Mouse (Mus musculus) kidney, postnatal 10 days (tissue): ENCODE results near the gene Serp1.

Experiments
- DNase-seq: peaks from one replicate; pipeline ENCODE4 v3.0.0; 2021; ENCODE audit warnings: mixed read lengths

The Serp1 gene

DNA sequence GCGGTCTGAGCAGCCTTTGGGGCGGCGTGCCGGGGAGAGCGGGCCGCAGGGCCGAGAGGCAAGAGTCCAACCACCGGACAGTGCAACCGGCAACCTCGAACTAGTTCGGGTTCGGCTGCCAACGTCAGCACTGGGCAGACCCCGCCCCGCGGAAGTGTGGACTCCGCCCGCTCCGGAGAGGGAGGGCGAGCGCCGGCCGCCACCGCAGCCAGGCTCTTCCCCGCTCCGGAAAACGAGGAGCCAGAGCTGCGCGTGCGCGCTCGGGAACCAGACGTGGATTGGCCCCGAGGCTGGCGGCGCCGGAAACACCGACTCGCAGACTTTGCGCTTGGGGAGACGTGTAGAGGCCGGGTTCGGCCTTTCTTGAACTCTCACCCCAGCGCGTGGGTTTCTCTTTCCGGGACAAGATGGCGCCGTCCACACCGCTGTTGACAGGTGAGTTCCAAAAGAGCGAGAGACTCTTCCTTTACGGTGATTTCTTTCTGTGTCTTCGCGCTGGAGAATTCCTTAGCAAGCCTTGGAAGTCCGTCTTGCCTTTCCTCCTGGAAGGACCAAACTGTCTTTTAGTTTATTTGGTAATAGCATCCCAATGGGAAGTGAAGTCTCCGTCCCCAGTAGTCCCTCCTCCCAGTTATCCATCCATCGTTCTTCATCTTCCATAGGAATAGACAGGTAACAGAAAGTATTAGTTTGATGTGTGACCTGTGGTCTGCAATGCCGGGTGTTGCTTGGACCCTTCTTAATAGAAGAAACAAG, at the start of gene Serp1, which contains the start of gene Eif2a:
Serp1 (minus strand) TSS at position 241 of the 756 bp plus-strand sequence.
Eif2a (plus strand) TSS at position 170 of the 756 bp plus-strand sequence.
- peak; percentile 99 for DNase-seq

DNA sequence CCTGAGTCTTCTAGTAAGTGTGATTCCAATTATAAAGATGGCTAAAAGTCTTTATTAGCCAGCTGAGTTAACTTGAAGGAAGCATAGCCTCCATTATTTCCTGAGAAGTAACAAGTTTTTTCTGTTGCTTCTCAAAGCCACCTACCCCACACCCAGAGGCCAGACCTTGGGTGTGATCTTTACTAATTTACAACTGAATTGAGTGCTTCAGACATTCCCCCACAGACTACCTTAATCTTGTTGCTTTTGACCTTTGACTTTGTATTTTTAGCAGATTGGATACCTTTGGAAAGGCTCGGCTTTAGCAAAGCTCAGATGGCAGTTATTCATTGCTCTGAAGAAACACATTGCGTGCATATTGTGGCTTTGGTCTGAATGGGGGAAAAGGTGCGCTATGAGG, 45.1 kb upstream of the Serp1 start:
- DNase-seq, result no peak

DNA sequence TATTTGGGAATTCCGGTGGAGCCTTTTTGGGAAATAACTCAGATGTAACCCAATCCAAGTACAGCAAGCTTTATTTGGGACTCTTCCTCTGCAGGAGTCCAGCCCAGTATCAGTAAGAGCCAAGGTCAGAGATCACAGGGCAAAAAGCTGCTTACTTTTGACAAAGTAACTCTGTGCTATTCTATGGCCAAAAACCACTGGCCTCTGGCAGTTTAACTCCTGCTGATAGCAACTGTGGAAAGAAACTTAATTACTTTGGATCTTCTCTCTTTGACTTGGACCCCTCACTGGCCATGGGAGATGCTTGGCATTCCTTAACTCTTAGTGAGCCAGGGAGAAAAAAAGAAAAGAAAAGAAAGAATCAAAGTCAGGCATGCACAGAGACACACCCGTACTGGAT, 35.7 kb upstream of the Serp1 start:
- peak; percentile 36 for DNase-seq

DNA sequence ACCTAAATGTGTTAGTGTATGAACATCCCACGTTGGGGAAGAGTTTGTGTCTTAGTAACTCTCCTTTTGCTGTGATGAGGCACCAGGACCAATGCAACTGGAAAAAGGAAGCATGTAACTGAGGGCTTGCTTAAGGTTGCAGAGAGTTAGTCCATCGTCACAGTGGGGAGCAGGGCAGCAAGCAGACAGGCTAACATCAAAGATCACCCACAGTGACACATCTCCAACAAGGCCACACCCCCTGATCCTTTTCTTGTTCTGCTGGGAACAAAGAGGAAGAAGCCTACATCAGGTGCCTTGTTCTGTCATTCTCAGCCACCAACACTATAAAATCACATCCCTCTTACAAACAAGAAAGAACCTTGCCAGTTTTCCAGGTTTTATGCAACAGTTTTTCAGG, 34.2 kb upstream of the Serp1 start:
- no peak for DNase-seq

DNA sequence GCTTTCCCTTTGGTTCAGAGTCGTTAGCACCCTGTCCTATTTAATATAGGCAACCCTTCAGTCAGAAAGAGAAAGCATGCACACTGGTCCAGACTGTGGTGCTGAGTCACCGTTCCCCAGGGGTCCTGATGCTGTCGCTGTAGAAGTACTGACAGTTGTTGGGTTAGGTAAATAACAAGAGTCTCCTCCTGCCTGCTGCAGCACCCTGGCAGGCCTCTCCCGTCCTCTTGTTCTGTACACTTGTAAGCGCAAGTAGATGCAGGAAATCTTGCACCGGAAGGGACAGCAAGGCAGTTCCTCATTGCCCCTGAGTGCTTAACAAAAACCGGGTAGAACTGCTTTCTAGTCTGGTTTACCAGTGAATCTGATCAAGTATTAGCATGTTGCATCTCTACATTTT, 31.0 kb upstream of the Serp1 start:
- no peak for DNase-seq

DNA sequence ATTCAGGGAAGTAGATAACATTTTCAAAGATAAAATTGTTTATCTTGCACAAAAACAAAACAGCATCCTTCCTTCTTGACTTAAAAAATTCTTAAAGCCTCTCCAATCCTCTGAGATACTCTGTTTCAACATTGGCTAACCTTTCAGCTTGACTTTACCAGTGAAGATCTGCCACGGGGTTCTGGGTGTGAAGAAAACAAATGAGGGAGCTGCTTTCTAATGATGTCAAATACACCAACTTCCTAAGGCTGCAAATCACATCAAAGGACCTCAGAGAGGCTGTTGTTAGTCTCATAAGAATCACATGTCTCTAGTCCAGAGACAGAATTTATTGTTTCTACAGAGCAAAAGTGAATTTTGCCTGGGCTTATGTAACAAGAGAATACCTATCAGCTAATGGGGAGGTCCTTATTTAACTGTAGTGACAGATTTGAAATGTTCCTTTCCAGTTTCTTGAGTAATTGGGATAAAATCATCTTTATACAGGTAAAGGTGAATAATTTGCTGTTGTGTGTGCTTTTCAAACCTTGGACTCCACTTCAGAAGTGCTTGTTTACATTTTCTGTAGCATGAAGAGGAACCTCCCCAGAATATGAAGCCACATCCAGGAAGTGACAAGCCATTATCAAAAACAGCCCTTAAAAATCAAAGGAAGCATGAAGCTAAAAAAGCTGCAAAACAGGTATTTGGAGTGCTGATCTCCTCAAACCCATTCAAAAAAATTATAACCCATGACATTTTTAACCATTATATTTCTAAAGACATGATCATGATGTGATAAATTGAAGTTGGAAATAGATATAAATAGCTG, 26.5 kb upstream of the Serp1 start:
- DNase-seq, result no peak

DNA sequence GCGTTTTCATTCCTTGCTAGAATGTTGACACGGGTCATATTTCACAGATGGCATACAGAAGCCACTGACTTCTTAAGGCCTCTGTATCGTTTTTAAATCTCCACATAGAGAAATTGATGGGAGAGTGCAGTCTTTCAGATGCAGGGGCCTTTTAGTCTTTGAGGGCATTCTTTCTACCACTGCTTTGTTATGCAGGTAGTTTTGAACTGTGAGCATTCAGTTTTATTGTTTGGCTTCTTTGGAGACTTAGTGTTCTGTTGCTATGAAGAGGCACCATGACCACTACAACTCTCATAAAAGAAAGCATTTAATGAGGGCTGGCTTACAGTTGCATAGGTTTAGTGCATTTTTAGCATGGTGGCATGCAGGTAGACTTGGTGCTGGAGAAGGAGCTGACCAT, 10.9 kb upstream of the Serp1 start:
- DNase-seq, result no peak

DNA sequence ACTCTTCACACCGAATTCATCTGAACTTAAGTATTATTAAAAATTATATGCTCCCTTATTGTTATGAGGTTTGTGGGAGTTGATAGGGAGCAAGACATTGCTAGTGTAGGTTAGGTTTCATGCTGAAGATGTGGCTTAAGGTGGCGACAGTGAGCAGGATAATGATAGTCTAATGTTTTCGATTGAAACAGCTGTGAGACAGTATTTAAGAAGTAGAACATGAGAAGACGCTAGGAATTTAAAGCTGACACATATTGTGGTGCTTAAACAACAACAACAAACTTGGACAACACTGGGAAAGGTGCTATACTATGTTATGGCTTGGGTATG, 681 bp upstream of the Serp1 start:
- no peak for DNase-seq

DNA sequence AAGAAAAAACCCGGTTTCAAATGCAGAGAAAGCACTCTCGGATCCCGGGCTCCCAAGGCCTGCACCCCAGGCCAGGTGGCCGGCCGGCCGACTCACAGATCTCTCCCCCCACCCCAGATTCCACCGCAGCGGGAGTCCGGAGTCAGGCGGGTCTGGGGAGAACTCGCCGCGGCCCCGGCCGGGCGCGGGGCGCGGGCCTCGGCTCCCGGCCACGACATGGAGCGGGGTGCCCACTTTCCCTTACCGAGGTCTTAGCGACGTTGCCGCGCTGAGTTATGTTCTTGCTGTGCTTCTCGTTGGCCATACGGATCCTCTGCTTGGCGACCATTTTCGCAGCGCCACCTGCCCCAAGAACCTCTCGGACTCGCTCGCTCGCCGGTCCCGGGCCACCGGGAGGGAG, 526 bp downstream of the Serp1 start:
- no peak for DNase-seq

DNA sequence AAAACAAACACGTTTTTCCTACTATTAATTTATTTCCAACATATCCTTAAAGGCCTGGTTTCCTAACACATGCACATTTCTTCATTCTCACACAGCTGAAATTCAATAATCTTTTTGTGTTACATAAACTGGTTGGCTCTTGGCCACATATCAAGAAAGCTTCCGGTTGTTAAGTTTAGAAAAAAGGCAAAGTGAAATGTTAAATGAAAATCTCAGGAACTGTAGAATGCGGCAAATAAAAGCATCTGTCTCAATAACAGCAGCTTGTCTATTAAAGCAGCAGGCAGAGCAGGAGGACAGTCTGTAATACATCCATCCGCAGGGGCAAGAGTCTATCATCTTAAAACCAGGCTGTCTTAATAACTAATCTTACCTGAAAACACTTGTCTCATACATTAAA, 1.4 kb downstream of the Serp1 start:
- no peak for DNase-seq

DNA sequence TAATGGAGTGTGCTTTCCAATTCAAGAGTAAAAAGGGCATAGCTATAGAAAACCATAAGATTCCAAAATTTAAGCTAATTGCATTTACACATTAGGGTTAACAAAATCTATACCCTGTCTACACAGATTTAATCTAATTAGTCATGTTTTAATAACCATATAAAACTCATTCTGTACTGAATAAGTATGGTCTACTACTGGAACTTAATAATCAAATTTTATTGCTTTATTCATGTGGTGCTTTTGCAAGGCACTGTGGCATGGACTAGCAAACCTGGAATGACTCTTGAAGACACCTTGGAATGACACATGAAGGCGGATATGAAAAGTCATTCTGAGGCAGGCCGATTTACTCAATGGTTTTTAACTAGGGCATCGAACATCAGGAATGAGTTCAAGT, 2.3 kb downstream of the Serp1 start:
- no peak for DNase-seq

DNA sequence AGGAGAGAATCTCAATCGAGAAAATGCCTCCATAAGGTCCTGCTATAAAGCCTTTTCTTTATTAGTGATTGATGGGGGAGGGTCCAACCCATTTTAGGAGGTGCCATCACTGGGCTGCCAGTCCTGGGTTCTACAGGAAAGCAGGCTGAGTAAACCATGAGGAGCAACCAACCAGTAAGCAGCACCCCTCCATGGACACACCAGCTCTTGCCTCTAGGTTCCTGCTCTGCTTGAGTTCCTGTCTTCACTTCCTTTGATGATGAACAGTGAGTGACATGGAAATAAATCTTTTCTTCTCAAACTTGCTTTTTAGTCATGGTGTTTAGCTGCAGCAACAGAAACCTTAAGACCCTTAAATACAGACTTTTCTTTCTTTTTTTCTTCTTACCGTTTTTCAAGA, 4.3 kb downstream of the Serp1 start:
- no peak for DNase-seq

DNA sequence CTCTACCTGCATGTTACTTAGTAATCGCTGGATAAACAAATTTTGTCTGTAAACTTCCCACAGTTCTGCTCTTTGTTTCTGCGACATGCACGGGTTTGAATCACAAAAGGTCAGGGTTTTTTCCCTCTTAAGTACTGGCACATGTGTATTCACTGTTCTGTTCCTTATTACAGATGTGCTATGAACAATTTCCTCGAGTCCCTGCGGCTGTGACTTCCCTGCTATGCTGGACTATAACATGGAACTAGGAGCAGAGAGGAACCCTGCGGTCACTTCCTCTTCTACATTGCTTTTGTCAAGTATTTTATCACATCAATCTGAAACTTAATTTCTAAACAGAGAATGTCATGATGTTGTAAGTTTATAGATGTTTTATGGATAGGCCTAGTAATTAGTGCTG, 5.4 kb downstream of the Serp1 start:
- no peak for DNase-seq

DNA sequence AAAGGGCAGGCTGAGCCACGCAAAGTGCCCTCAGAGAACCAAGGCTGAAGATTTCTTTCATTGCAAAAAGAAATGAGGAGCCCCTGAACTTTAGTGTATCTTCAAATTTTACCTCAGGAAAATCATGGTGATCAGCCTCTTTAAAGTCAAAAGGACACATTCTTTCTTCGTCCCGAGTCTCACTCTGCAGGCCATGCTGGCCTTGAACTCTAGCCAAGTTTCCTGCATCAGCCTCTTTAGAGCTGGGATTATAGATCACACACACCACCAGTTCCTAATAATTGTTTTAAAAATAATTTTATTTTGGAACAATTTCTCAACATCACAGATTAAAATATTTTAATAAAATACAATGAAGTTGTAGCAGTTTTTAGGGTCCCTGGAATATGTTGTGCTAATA, 6.2 kb downstream of the Serp1 start:
- peak; percentile 8 for DNase-seq

DNA sequence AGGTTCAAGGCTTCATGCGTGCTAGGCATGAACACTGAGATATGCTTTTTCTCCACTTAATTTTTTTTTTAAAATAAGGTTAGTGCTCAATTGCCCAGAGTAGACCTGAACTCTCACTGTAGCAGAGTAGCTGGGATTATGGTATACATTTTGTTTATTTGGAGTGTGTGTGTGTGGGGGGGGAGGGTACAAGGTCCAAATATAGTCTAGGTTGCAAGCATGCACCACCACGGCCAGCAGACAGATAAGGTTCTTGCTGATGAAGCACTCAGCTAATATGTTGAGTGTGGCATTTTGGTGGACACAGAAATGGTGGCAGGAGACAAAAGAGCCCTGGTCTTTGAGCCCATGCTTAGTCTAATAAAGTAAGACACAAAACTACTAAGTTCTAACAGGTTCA, 6.7 kb downstream of the Serp1 start:
- DNase-seq, result no peak

DNA sequence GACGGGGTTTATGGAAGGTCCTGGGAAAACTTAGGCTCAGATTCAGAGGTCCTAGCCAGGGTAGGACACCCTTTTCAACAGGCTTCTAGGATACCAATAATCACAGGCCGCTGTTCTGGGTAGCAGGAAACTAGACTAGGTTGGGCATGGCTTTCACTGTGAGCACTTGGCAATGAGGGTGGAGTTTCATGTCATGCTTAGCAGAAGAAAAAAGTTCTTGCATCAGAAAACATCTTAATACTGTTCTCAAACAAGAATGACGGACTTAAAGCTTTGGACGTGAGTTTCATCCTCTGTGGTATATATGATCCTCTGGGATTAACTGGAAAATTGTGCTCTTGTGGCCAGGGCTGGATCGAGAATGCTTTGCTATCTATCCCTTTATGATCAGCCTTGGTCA, 7.9 kb downstream of the Serp1 start:
- no peak for DNase-seq

DNA sequence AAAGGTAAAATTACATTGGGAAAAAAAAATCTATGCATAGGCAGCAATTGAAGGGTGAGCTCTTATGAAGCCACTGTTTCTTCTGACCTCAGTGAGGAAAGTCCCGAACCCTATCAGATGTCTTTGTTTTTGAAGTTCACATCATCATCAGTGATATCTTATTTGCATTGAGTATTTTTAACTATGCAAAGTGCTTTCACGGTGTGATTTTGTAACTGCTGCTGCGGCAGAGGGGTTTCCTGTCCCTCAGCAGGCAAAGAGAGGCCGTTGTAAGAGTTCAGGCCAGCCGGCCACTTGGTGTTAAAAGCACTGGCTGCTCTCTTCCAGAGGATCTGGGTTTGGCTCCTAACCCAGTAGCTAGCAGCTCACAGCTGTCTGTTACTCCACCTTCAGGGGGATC, 8.4 kb downstream of the Serp1 start:
- no peak for DNase-seq

DNA sequence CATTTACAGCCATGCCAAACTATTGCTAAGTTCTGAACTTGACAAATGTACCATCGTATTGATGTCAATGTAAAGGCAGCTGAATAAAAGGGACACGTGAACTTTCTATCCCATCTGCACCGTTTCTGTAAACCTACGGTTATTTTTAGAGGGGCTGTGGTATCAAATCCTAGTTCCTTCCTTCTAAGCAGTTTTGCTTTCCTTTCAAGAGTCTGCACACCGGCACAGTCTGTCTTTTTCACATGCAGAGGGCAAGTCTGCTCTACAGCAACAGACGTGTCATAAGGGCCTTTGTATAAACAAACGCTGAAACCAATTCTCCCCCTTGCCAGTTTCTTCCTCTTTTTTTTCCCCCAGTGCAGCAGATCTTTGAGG, 9.1 kb downstream of the Serp1 start:
- no peak for DNase-seq

DNA sequence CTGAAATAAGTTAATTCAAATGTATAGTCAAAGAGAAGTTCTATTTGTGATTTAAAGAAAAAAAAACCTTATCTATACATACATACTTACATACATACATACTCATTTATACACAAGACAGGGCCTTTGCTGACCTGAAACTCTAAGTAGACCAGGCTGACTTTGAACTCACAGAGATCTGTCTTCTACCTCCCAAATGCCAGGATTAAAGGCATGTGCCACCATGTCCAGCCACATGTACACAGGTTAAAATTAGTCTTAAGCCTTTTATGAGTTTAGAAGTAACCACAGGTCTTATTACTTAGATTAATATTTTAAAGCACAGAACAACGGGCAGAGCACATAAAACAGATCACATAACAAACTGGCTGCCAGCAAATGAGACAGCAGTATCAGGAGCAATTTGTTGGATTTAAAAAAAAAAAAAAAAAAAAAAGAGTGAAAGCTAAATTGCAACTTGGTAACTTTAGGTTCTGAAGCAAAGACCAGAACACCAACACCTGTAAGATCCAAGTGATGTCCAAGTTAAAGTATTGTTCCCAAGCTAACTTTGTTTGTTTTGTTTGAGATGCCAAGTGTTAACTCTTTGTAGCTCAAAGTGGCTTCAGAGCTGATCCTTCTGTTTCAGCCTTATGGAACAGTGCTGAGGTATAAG, 9.6 kb downstream of the Serp1 start:
- DNase-seq, result no peak

DNA sequence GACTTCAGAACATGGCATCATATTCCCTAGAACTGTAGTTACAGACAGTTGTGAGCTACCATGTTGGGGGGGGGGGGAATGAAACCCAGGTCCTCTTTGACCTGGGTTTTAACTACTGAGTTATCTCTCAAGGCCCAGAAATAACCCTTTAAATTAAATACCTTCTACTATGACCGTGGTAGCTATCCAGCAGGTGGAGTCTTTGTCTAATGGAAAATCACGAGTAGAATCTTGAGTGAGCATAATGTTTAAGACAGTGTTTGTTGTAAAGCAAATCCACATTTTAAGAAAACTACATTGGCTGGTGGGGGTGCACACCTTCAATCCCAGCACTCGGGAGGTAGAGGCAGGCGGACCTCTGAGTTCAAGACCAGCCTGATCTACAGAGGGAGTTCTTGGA, 12.2 kb downstream of the Serp1 start:
- no peak for DNase-seq

DNA sequence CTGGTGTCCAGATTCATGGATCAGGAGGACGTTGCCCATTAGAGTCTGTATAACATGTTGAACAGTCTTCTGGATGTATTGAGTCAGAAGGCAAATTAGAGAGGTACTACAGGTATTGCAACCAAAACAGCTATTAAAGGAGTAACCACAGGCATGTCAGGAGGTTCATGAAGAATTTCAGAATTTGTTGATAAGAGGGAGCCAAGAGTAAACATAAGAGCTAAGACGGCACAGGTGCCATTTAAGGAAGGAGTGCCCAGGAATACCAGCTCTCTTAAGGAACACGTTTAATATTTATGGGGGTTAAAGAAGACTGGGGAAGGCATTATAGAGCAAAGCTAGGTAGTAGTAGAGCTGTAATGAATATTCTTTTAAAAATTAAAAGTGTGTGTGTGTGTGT, 13.0 kb downstream of the Serp1 start:
- no peak for DNase-seq

DNA sequence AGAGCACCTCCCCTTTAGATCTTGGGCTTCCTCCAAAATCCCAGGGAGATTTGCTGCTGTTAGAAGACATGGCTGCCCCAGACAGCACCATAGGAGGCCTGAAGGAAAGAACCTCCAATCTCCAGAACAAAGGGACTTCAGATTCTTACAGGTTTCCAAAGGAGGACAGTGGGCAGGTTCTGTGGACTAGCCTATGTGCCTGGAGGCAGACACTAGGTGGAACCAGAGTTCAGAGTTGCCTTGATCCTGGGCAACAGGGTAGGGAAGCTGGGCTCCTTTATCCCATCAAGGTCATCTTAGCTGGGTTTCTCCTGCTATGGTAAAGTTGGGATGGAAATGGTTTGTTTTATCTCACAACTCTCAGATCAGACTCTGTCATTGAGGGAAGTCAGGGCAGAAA, 14.1 kb downstream of the Serp1 start:
- peak; percentile 30 for DNase-seq

DNA sequence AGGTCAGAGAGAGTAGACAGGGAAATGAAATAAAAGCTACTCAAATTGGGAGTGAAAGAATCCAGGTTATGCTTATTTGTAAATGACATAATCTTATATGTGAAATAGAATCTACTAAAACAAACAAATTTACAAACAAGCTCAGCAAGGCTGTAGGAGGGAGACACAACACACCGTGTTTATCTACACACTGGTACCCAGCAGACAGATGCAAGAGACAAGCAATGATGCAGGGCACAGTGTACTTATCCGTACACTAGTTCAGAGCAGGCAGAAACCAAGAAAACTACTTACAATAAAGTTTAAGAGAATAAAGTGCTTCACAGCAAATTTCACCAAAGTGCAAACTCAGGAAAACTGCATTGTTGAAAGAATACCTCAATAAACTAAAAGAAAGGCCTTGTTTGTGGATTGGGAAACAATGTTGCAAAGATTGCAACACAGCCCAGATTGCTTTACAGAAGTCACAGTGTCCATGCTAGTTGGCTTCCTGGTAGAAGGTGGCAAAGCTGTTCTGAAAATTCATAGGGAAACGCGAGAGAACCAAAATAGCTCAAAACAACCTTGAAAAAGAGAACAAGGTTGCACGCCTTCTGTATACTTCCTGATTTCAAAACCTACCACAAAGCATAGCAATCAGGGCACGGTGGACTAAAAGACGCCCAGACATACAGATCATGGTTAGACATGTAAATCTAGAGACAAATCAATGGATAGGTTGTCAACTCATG, 17.5 kb downstream of the Serp1 start:
- DNase-seq, result no peak
